Mouse (Mus musculus): ENCODE results near the gene Sdccag8. TPM values are rescaled to one million over a fixed set of nuclear protein-coding genes. Genes with fewer than 3 reads are reported as not detected.

The Sdccag8 gene
- polyA plus RNA-seq, 1 experiment from 2014 or later = 6.4 TPM

GRCm38 (mm10) chr1:177011688-177012087 lies 197.2 kb downstream of the Sdccag8 start:
- Histone ChIP-seq H3K4me2 (replicated peaks; ENCODE audit: low read depth) (no peak overlapping the region), H3K27me3 (ENCODE audit: control insufficient read depth, insufficient read depth, low read length) (no peaks in the 10 kb centered on the region), H3K36me3 (ENCODE audit: control insufficient read depth, insufficient read depth, low read length) (no peaks in the 10 kb centered on the region), H3K4me1 (replicated peaks; ENCODE audit: control insufficient read depth, insufficient read depth) (0 out of 2 replicates have a peak, but pooled peaks cover 2% of the 10 kb centered on the region), H3K9ac (ENCODE audit: low read length) (no peak overlapping the region), H3K4me3 (ENCODE audit: low read depth, low read length) (no peak overlapping the region), H3K9me3 (ENCODE audit: control insufficient read depth, low read length) (no peaks in the 10 kb centered on the region), H3K27ac (replicated peaks) (no peak overlapping the region)
- WGBS = 71% methylated on average over 13 of the region's 13 CpGs
- no peak for TF ChIP-seq EP300 (optimal IDR thresholded peaks at IDR 0.05)
- no peak for TF ChIP-seq CTCF (IDR thresholded peaks at IDR 0.05; ENCODE audit: low read depth)
- DNase-seq (ENCODE audit: low spot score) = no peak
- no peak for ATAC-seq (ENCODE audit: low FRiP score, low TSS enrichment)

- Histone ChIP-seq H3K9ac (ENCODE audit: low read length) (no peak overlapping the region), H3K4me1 (replicated peaks; ENCODE audit: control insufficient read depth, insufficient read depth) (0 out of 2 replicates have a peak, but pooled peaks cover 2% of the 10 kb centered on the region), H3K27ac (replicated peaks) (no peak overlapping the region), H3K4me2 (replicated peaks; ENCODE audit: low read depth) (no peak overlapping the region), H3K4me3 (ENCODE audit: low read depth, low read length) (no peak overlapping the region), H3K36me3 (ENCODE audit: control insufficient read depth, insufficient read depth, low read length) (no peaks in the 10 kb centered on the region), H3K27me3 (ENCODE audit: control insufficient read depth, insufficient read depth, low read length) (no peaks in the 10 kb centered on the region), H3K9me3 (ENCODE audit: control insufficient read depth, low read length) (no peaks in the 10 kb centered on the region)
- ATAC-seq (ENCODE audit: low FRiP score, low TSS enrichment) (no peak), DNase-seq (ENCODE audit: low spot score) (no peak)
- no peak for TF ChIP-seq CTCF (IDR thresholded peaks at IDR 0.05; ENCODE audit: low read depth)
- no peak for TF ChIP-seq EP300 (optimal IDR thresholded peaks at IDR 0.05)
- WGBS = 76% methylated on average over 3 of the region's 3 CpGs
Observed at GRCm38 (mm10) chr1:177012774-177013173, 198.3 kb downstream of the Sdccag8 start.

GRCm38 (mm10) chr1:177013313-177013712 lies 198.9 kb downstream of the Sdccag8 start:
- no peak for TF ChIP-seq CTCF (IDR thresholded peaks at IDR 0.05; ENCODE audit: low read depth)
- TF ChIP-seq EP300 (optimal IDR thresholded peaks at IDR 0.05) = no peak
- H3K9me3 ChIP-seq (ENCODE audit: control insufficient read depth, low read length) = no peaks in the 10 kb centered on the region
- H3K27ac ChIP-seq (replicated peaks) = no peak overlapping the region
- H3K27me3 ChIP-seq (ENCODE audit: control insufficient read depth, insufficient read depth, low read length) = no peaks in the 10 kb centered on the region
- DNase-seq (ENCODE audit: low spot score) = no peak
- no peak overlapping the region for H3K4me2 ChIP-seq (replicated peaks; ENCODE audit: low read depth)
- no peaks in the 10 kb centered on the region for H3K36me3 ChIP-seq (ENCODE audit: control insufficient read depth, insufficient read depth, low read length)
- no peak overlapping the region for H3K9ac ChIP-seq (ENCODE audit: low read length)
- no peak for ATAC-seq (ENCODE audit: low FRiP score, low TSS enrichment)
- H3K4me3 ChIP-seq (ENCODE audit: low read depth, low read length) = no peak overlapping the region
- 0 out of 2 replicates have a peak, but pooled peaks cover 2% of the 10 kb centered on the region for H3K4me1 ChIP-seq (replicated peaks; ENCODE audit: control insufficient read depth, insufficient read depth)
- WGBS = 82% methylated on average over 1 of the region's 1 CpGs

GRCm38 (mm10) chr1:177013776-177014175 lies 199.3 kb downstream of the Sdccag8 start:
- 0 out of 2 replicates have a peak, but pooled peaks cover 2% of the 10 kb centered on the region for H3K4me1 ChIP-seq (replicated peaks; ENCODE audit: control insufficient read depth, insufficient read depth)
- no peaks in the 10 kb centered on the region for H3K27me3 ChIP-seq (ENCODE audit: control insufficient read depth, insufficient read depth, low read length)
- DNase-seq (ENCODE audit: low spot score) (no peak), ATAC-seq (ENCODE audit: low FRiP score, low TSS enrichment) (no peak)
- TF ChIP-seq EP300 (optimal IDR thresholded peaks at IDR 0.05) (no peak), CTCF (IDR thresholded peaks at IDR 0.05; ENCODE audit: low read depth) (no peak)
- H3K9ac ChIP-seq (ENCODE audit: low read length) = no peak overlapping the region
- WGBS = 75% methylated on average over 3 of the region's 3 CpGs
- no peak overlapping the region for H3K4me2 ChIP-seq (replicated peaks; ENCODE audit: low read depth)
- no peaks in the 10 kb centered on the region for H3K9me3 ChIP-seq (ENCODE audit: control insufficient read depth, low read length)
- no peak overlapping the region for H3K27ac ChIP-seq (replicated peaks)
- no peaks in the 10 kb centered on the region for H3K36me3 ChIP-seq (ENCODE audit: control insufficient read depth, insufficient read depth, low read length)
- H3K4me3 ChIP-seq (ENCODE audit: low read depth, low read length) = no peak overlapping the region

- no peak for TF ChIP-seq EP300 (optimal IDR thresholded peaks at IDR 0.05)
- no peak for TF ChIP-seq CTCF (IDR thresholded peaks at IDR 0.05; ENCODE audit: low read depth)
- 33% methylated on average over 2 of the region's 2 CpGs for WGBS
- Histone ChIP-seq H3K4me3 (ENCODE audit: low read depth, low read length) (no peak overlapping the region), H3K27me3 (ENCODE audit: control insufficient read depth, insufficient read depth, low read length) (no peaks in the 10 kb centered on the region), H3K36me3 (ENCODE audit: control insufficient read depth, insufficient read depth, low read length) (no peaks in the 10 kb centered on the region), H3K4me1 (replicated peaks; ENCODE audit: control insufficient read depth, insufficient read depth) (0 out of 2 replicates have a peak, but pooled peaks cover 2% of the 10 kb centered on the region), H3K27ac (replicated peaks) (peak overlapping the region; percentile 53; the same call in 1 of the 2 replicates), H3K9ac (ENCODE audit: low read length) (no peak overlapping the region), H3K4me2 (replicated peaks; ENCODE audit: low read depth) (no peak overlapping the region), H3K9me3 (ENCODE audit: control insufficient read depth, low read length) (no peaks in the 10 kb centered on the region)
- ATAC-seq (ENCODE audit: low FRiP score, low TSS enrichment) = peak; percentile 54; the same call in 1 of the 2 replicates
- no peak for DNase-seq (ENCODE audit: low spot score)
Observed at GRCm38 (mm10) chr1:177014346-177014745, 199.9 kb downstream of the Sdccag8 start.

GRCm38 (mm10) chr1:177014921-177015439 lies 200.5 kb downstream of the Sdccag8 start:
- Histone ChIP-seq H3K9me3 (ENCODE audit: control insufficient read depth, low read length) (no peaks in the 10 kb centered on the region), H3K4me3 (ENCODE audit: low read depth, low read length) (no peak overlapping the region), H3K27ac (replicated peaks) (peak overlapping the region; percentile 53; the same call in 1 of the 2 replicates), H3K27me3 (ENCODE audit: control insufficient read depth, insufficient read depth, low read length) (no peaks in the 10 kb centered on the region), H3K9ac (ENCODE audit: low read length) (no peak overlapping the region), H3K4me1 (replicated peaks; ENCODE audit: control insufficient read depth, insufficient read depth) (0 out of 2 replicates have a peak, but pooled peaks cover 2% of the 10 kb centered on the region), H3K4me2 (replicated peaks; ENCODE audit: low read depth) (no peak overlapping the region), H3K36me3 (ENCODE audit: control insufficient read depth, insufficient read depth, low read length) (no peaks in the 10 kb centered on the region)
- DNase-seq (ENCODE audit: low spot score) = no peak
- ATAC-seq (ENCODE audit: low FRiP score, low TSS enrichment) = no peak; the same call in 1 of the 2 replicates
- 57% methylated on average over 6 of the region's 6 CpGs for WGBS
- TF ChIP-seq CTCF (IDR thresholded peaks at IDR 0.05; ENCODE audit: low read depth) (no peak), EP300 (optimal IDR thresholded peaks at IDR 0.05) (no peak)

Data from stomach, postnatal 0 days (tissue).